ENCODE assay signal across 8 mouse cellular contexts in the genomic region with DNA sequence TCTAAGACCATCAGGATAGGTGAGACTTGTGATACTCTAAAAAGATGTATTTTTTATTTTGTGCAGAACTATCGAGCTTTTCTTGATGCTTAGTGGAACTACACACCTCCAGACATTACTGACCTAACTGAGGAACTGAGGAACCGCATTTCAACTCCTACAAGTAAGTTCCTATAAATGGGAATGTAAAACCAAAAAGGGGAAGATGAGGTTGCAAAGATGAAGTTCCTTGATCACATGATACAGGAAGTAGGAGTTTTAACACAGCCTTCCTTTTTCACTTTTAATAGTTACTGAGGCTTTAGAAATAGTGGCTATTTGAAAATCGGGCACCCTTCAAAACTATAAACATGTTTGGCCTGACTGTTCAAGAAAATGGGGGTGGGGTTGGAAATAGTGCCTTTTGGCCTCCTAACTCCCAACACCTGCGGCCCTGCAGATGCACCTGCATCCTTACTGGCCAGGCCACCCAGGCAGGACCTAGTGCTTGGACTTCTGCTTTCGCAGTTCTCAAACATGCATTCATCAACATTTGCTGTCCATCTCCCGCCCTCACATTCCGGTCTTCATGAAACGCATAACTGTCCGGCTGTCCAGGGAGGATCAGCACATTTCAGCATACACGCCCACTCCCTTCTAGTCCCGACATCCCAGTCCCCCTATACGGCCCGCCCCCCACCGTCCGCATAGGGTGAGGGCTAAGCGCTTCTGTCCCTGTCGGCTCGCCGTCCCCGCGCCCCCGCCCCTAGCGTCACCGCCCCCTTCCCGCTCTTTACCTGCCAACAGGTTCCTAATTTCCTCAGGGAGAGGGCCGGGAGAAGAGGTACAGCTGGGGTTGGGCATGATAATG. TPM values are rescaled to one million over a fixed set of nuclear protein-coding genes. Genes with fewer than 3 reads are reported as not detected.
DNase-seq lines count a peak whose midpoint lies in the region; ATAC-seq lines count a peak whose summit lies in the region.

No protein-coding gene starts in this region.

- H3K4me2 ChIP-seq in embryonic facial prominence, embryonic 12.5 days (replicated peaks): peak overlapping the region; percentile 84
- H3K4me2 ChIP-seq in intestine, embryonic 16.5 days (ENCODE audit: low read depth, low read length): peak overlapping the region; percentile 80
- peak overlapping the region; percentile 92 for H3K4me2 ChIP-seq in midbrain, embryonic 12.5 days (replicated peaks)

- H3K4me1 ChIP-seq in embryonic facial prominence, embryonic 12.5 days: no peaks in the 10 kb centered on the region
- H3K4me1 ChIP-seq in intestine, embryonic 16.5 days (ENCODE audit: control insufficient read depth, insufficient read depth, low read length): peaks cover 9% of the 10 kb centered on the region
- peaks cover 10% of the 10 kb centered on the region; the same call in 1 of the 2 replicates for H3K4me1 ChIP-seq in midbrain, embryonic 12.5 days

- WGBS in embryonic facial prominence, embryonic 12.5 days: 8% methylated on average over 25 of the region's 26 CpGs
- 6% methylated on average over 26 of the region's 26 CpGs for WGBS in intestine, embryonic 16.5 days
- 9% methylated on average over 26 of the region's 26 CpGs for WGBS in midbrain, embryonic 12.5 days

- H3K9me3 ChIP-seq in embryonic facial prominence, embryonic 12.5 days: no peaks in the 10 kb centered on the region
- H3K9me3 ChIP-seq in intestine, embryonic 16.5 days (ENCODE audit: control insufficient read depth, low read length): no peaks in the 10 kb centered on the region
- no peaks in the 10 kb centered on the region for H3K9me3 ChIP-seq in midbrain, embryonic 12.5 days

- H3K4me3 ChIP-seq in embryonic facial prominence, embryonic 12.5 days: peak overlapping the region; percentile 56
- peak overlapping the region; percentile 78 for H3K4me3 ChIP-seq in intestine, embryonic 16.5 days (ENCODE audit: low read length)
- peak overlapping the region; percentile 61 for H3K4me3 ChIP-seq in midbrain, embryonic 12.5 days

- 0 out of 2 replicates have a peak overlapping the region, but pooled peaks have one; percentile 35 for H3K9ac ChIP-seq in embryonic facial prominence, embryonic 12.5 days
- H3K9ac ChIP-seq in intestine, embryonic 16.5 days (ENCODE audit: low read depth, low read length): peak overlapping the region; percentile 75
- H3K9ac ChIP-seq in midbrain, embryonic 12.5 days (replicated peaks): peak overlapping the region; percentile 51; the same call in 1 of the 2 replicates

- DNase-seq in embryo, embryonic 10 days (ENCODE audit: low spot score): peak; percentile 73
- no peak for DNase-seq in embryo, embryonic 9.5 days (ENCODE audit: extremely low spot score)
- peak; percentile 54 for DNase-seq in 416B (ENCODE audit: low read depth)
- no peak for DNase-seq in layer of hippocampus, adult 9-10 months (ENCODE audit: low spot score)
- no peak for DNase-seq in spleen, postnatal 10 days (ENCODE audit: low spot score in 2 of 2)

- H3K36me3 ChIP-seq in embryonic facial prominence, embryonic 12.5 days: no peaks in the 10 kb centered on the region
- H3K36me3 ChIP-seq in intestine, embryonic 16.5 days (ENCODE audit: control insufficient read depth, insufficient read depth, low read length): no peaks in the 10 kb centered on the region
- H3K36me3 ChIP-seq in midbrain, embryonic 12.5 days: no peaks in the 10 kb centered on the region

- no peak overlapping the region for H3K27ac ChIP-seq in embryonic facial prominence, embryonic 12.5 days
- H3K27ac ChIP-seq in intestine, embryonic 16.5 days (ENCODE audit: low read length): peak overlapping the region; percentile 59
- H3K27ac ChIP-seq in midbrain, embryonic 12.5 days (replicated peaks): no peak overlapping the region

- peak; percentile 79 for ATAC-seq in embryonic facial prominence, embryonic 12.5 days (ENCODE audit: insufficient number of reproducible peaks, insufficient read depth, low FRiP score, low TSS enrichment)
- peak; percentile 85 for ATAC-seq in intestine, embryonic 16.5 days
- no peak; the same call in 1 of the 2 replicates for ATAC-seq in midbrain, embryonic 12.5 days (ENCODE audit: low FRiP score, low read depth)

- peaks cover 46% of the 10 kb centered on the region for H3K27me3 ChIP-seq in embryonic facial prominence, embryonic 12.5 days
- peaks cover 4% of the 10 kb centered on the region; the same call in 1 of the 2 replicates for H3K27me3 ChIP-seq in intestine, embryonic 16.5 days (replicated peaks; ENCODE audit: control insufficient read depth, insufficient read depth, low read length)
- peaks cover 55% of the 10 kb centered on the region for H3K27me3 ChIP-seq in midbrain, embryonic 12.5 days

RNA-seq across cellular contexts. Expression of gene Skap2, which starts 0.6 kb away (rescaled TPM):
- polyA plus RNA-seq in embryonic facial prominence, embryonic 12.5 days (2016; fragmentation: Nextera tagmentation; extraction: Ambion mirVana): 7.9 and 9.2 TPM in 2 replicates
- 39.2 and 42.9 TPM in 2 replicates for polyA plus RNA-seq in intestine, embryonic 16.5 days (2015; fragmentation: Nextera tagmentation; extraction: Ambion mirVana)
- polyA plus RNA-seq in midbrain, embryonic 12.5 days (2016; fragmentation: Nextera tagmentation; extraction: Ambion mirVana): 6.8 and 7.9 TPM in 2 replicates

Comparison
In these comparisons a context has a peak if more than half of its experiments do, and no peak if none do; other contexts are left out.
1. DNase-seq: peak in embryo, embryonic 10 days (single experiment) and 416B (single experiment); none in embryo, embryonic 9.5 days (single experiment), layer of hippocampus, adult 9-10 months (single experiment) and spleen, postnatal 10 days (0 of 2).
2. Peak in every context shown above with its lines, with median percentiles within 50 percentile points of each other: H3K4me2 ChIP-seq, H3K4me3 ChIP-seq and H3K9ac ChIP-seq.